Mouse (Mus musculus) neural tube, embryonic 12.5 days (tissue): Measurements from ENCODE around the gene Ipo4. TPM values are rescaled to one million over a fixed set of nuclear protein-coding genes. Genes with fewer than 3 reads are reported as not detected.

Source experiments
- ATAC-seq: fragments of 200-750 bp; cut with Nextera tagmentation; 2 replicates; pipeline ENCODE4 v1.8.0; 2017; ENCODE audit warnings: low read depth, mild to moderate bottlenecking, moderate TSS enrichment, moderate library complexity; ENCODE audit not compliant: low FRiP score
- H3K27ac ChIP-seq: fragments of 300-500 bp; sonication (generic); 2 replicates; pipeline ENCODE4 v1.5.1; 2016
- H3K27me3 ChIP-seq: fragments of 300-500 bp; sonication (generic); replicated peaks from 2 replicates; pipeline ENCODE4 v1.6.1; 2016; ENCODE audit warnings: mild to moderate bottlenecking
- H3K36me3 ChIP-seq: fragments of 300-500 bp; sonication (generic); 2 replicates; pipeline ENCODE4 v1.6.1; 2016; ENCODE audit warnings: mild to moderate bottlenecking
- H3K4me1 ChIP-seq: fragments of 300-500 bp; sonication (generic); 2 replicates; pipeline ENCODE4 v1.6.1; 2016
- H3K4me2 ChIP-seq: fragments of 300-500 bp; sonication (generic); replicated peaks from 2 replicates; pipeline ENCODE4 v1.6.1; 2016; ENCODE audit warnings: mild to moderate bottlenecking
- H3K4me3 ChIP-seq: fragments of 300-500 bp; sonication (generic); 2 replicates; pipeline ENCODE4 v1.5.1; 2016
- H3K9ac ChIP-seq: fragments of 300-500 bp; sonication (generic); 2 replicates; pipeline ENCODE4 v1.6.1; 2016; ENCODE audit warnings: mild to moderate bottlenecking
- H3K9me3 ChIP-seq: fragments of 300-500 bp; sonication (generic); 2 replicates; pipeline ENCODE4 v1.6.1; 2016; ENCODE audit warnings: mild to moderate bottlenecking
- WGBS: fragments of 180-500 bp; shearing (Covaris S2); methylation state at CpG from one replicate; pipeline ENCODE4 v1.1.7; 2016; 5-methylcytosine and 5-hydroxymethylcytosine counted together
- polyA plus RNA-seq: library from polyadenylated mRNA; unstranded; fragments of >200 nt; fragmentation: Nextera tagmentation; extraction: Ambion mirVana; gene quantifications from 2 replicates; pipeline ENCODE4 v1.2.1, GENCODE M21; 2016

Ipo4 gene
- polyA plus RNA-seq, 1 experiment from 2014 or later: 85.6 TPM

- H3K9me3 ChIP-seq: no peaks in the 10 kb centered on the region
- WGBS: 52% methylated on average over 22 of the region's 22 CpGs
- H3K27ac ChIP-seq: no peak overlapping the region
- H3K4me1 ChIP-seq: no peaks in the 10 kb centered on the region
- H3K36me3 ChIP-seq: peaks cover 1% of the 10 kb centered on the region; the same call in 1 of the 2 replicates
- no peaks in the 10 kb centered on the region for H3K27me3 ChIP-seq
- ATAC-seq: no peak
- peak overlapping the region; percentile 40; the same call in 1 of the 2 replicates for H3K9ac ChIP-seq
- H3K4me3 ChIP-seq: peak overlapping the region; percentile 20
- peak overlapping the region; percentile 51 for H3K4me2 ChIP-seq
Observed at GRCm38 (mm10) chr14:55618486-55619195, 17.1 kb downstream of the Ipo4 start.

GRCm38 (mm10) chr14:55617822-55618221 lies 17.9 kb downstream of the Ipo4 start, which contains the start of gene Rec8:
Gene Rec8, plus strand, starts transcription at chr14:55618037.
- no peaks in the 10 kb centered on the region for H3K9me3 ChIP-seq
- H3K4me3 ChIP-seq: peak within 1 kb of the TSS; percentile 20
- H3K4me1 ChIP-seq: no peaks in the 10 kb centered on the region
- 22% methylated on average over 21 of the region's 21 CpGs for WGBS
- peak; percentile 83 for ATAC-seq
- no peak within 1 kb of the TSS for H3K27ac ChIP-seq
- H3K4me2 ChIP-seq: peak within 1 kb of the TSS; percentile 51
- H3K36me3 ChIP-seq: no peaks in the 10 kb centered on the region
- H3K9ac ChIP-seq: peak within 1 kb of the TSS; percentile 40; the same call in 1 of the 2 replicates
- H3K27me3 ChIP-seq: no peaks in the 10 kb centered on the region

- Histone ChIP-seq H3K4me2 (no peak overlapping the region), H3K4me1 (no peaks in the 10 kb centered on the region), H3K9ac (no peak overlapping the region), H3K27me3 (no peaks in the 10 kb centered on the region), H3K36me3 (no peaks in the 10 kb centered on the region), H3K4me3 (no peak overlapping the region), H3K9me3 (no peaks in the 10 kb centered on the region), H3K27ac (no peak overlapping the region)
- no peak for ATAC-seq
- WGBS: 90% methylated on average over 2 of the region's 2 CpGs
Observed at GRCm38 (mm10) chr14:55616844-55617243, 18.9 kb downstream of the Ipo4 start.

GRCm38 (mm10) chr14:55615876-55616275 lies 19.9 kb downstream of the Ipo4 start:
- Histone ChIP-seq H3K4me1 (no peaks in the 10 kb centered on the region), H3K9ac (no peak overlapping the region), H3K27me3 (no peaks in the 10 kb centered on the region), H3K4me2 (no peak overlapping the region), H3K9me3 (no peaks in the 10 kb centered on the region), H3K27ac (no peak overlapping the region), H3K4me3 (no peak overlapping the region), H3K36me3 (no peaks in the 10 kb centered on the region)
- 55% methylated on average over 2 of the region's 2 CpGs for WGBS
- no peak for ATAC-seq

GRCm38 (mm10) chr14:55614565-55615178 lies 21.1 kb downstream of the Ipo4 start:
- ATAC-seq: no peak
- Histone ChIP-seq H3K27ac (no peak overlapping the region), H3K36me3 (peaks cover 4% of the 10 kb centered on the region), H3K9me3 (no peaks in the 10 kb centered on the region), H3K27me3 (no peaks in the 10 kb centered on the region), H3K9ac (no peak overlapping the region), H3K4me3 (no peak overlapping the region), H3K4me2 (no peak overlapping the region), H3K4me1 (no peaks in the 10 kb centered on the region)
- 80% methylated on average over 7 of the region's 7 CpGs for WGBS

GRCm38 (mm10) chr14:55613346-55613745 lies 22.4 kb downstream of the Ipo4 start:
- Histone ChIP-seq H3K27ac (no peak overlapping the region), H3K4me1 (no peaks in the 10 kb centered on the region), H3K9me3 (no peaks in the 10 kb centered on the region), H3K27me3 (no peaks in the 10 kb centered on the region), H3K9ac (no peak overlapping the region), H3K4me3 (no peak overlapping the region), H3K4me2 (no peak overlapping the region), H3K36me3 (peaks cover 17% of the 10 kb centered on the region)
- 77% methylated on average over 6 of the region's 6 CpGs for WGBS
- no peak for ATAC-seq

- H3K9ac ChIP-seq: no peak overlapping the region
- WGBS: 94% methylated on average over 6 of the region's 6 CpGs
- peaks cover 50% of the 10 kb centered on the region for H3K36me3 ChIP-seq
- no peak overlapping the region for H3K4me3 ChIP-seq
- no peak overlapping the region for H3K27ac ChIP-seq
- H3K4me1 ChIP-seq: no peaks in the 10 kb centered on the region
- H3K27me3 ChIP-seq: no peaks in the 10 kb centered on the region
- no peak for ATAC-seq
- no peaks in the 10 kb centered on the region for H3K9me3 ChIP-seq
- H3K4me2 ChIP-seq: no peak overlapping the region
Observed at GRCm38 (mm10) chr14:55608339-55608738, 27.4 kb downstream of the Ipo4 start.

- no peaks in the 10 kb centered on the region for H3K27me3 ChIP-seq
- no peak overlapping the region for H3K4me2 ChIP-seq
- no peak for ATAC-seq
- H3K9me3 ChIP-seq: no peaks in the 10 kb centered on the region
- H3K4me3 ChIP-seq: no peak overlapping the region
- WGBS: 94% methylated on average over 16 of the region's 16 CpGs
- peaks cover 75% of the 10 kb centered on the region for H3K36me3 ChIP-seq
- no peak overlapping the region for H3K27ac ChIP-seq
- H3K9ac ChIP-seq: no peak overlapping the region
- no peaks in the 10 kb centered on the region for H3K4me1 ChIP-seq
Observed at GRCm38 (mm10) chr14:55605743-55606459, 29.9 kb downstream of the Ipo4 start.

- Histone ChIP-seq H3K4me1 (no peaks in the 10 kb centered on the region), H3K4me3 (no peak overlapping the region), H3K27ac (no peak overlapping the region), H3K36me3 (peaks cover 82% of the 10 kb centered on the region), H3K4me2 (no peak overlapping the region), H3K27me3 (no peaks in the 10 kb centered on the region), H3K9ac (no peak overlapping the region), H3K9me3 (no peaks in the 10 kb centered on the region)
- no peak for ATAC-seq
- WGBS: 91% methylated on average over 11 of the region's 11 CpGs
Observed at GRCm38 (mm10) chr14:55604823-55605222, 30.9 kb downstream of the Ipo4 start.

GRCm38 (mm10) chr14:55603633-55604576 lies 31.9 kb downstream of the Ipo4 start:
- Histone ChIP-seq H3K27ac (no peak overlapping the region), H3K4me2 (peak overlapping the region; percentile 40), H3K4me3 (no peak overlapping the region), H3K4me1 (no peaks in the 10 kb centered on the region), H3K36me3 (peaks cover 83% of the 10 kb centered on the region), H3K9me3 (no peaks in the 10 kb centered on the region), H3K9ac (0 out of 2 replicates have a peak overlapping the region, but pooled peaks have one; percentile 9), H3K27me3 (no peaks in the 10 kb centered on the region)
- WGBS: 22% methylated on average over 19 of the region's 19 CpGs
- ATAC-seq: peak; percentile 88

GRCm38 (mm10) chr14:55603271-55603632 lies 32.5 kb downstream of the Ipo4 start, which contains the start of gene Irf9:
Gene Irf9, plus strand, starts transcription at chr14:55603571.
- Histone ChIP-seq H3K27me3 (no peaks in the 10 kb centered on the region), H3K4me3 (no peak within 1 kb of the TSS), H3K4me2 (peak within 1 kb of the TSS; percentile 40), H3K9me3 (no peaks in the 10 kb centered on the region), H3K4me1 (no peaks in the 10 kb centered on the region), H3K27ac (no peak within 1 kb of the TSS), H3K9ac (0 out of 2 replicates have a peak within 1 kb of the TSS, but pooled peaks have one; percentile 9), H3K36me3 (peaks cover 83% of the 10 kb centered on the region)
- no peak for ATAC-seq
- WGBS: 88% methylated on average over 7 of the region's 7 CpGs
